Mouse (Mus musculus) thymus, postnatal 14 days (tissue): ENCODE results near the gene Tlr7.

Experiments
- DNase-seq: peaks from one replicate; pipeline ENCODE4 v3.0.0; 2021

Tlr7 gene

GRCm38 (mm10) chrX:167276551-167276950 is 53.8 kb downstream of the Tlr7 start:
- DNase-seq = peak; percentile 2

GRCm38 (mm10) chrX:167264086-167264485 is 66.3 kb downstream of the Tlr7 start, which contains the start of gene Tlr8:
Gene Tlr8, minus strand, starts transcription at chrX:167264329.
- no peak for DNase-seq

- DNase-seq = no peak
Measured at GRCm38 (mm10) chrX:167263530-167263929, 66.8 kb downstream of the Tlr7 start.
